Mouse (Mus musculus): ENCODE data around the gene Slc45a1. TPM values are rescaled to one million over a fixed set of nuclear protein-coding genes. Genes with fewer than 3 reads are reported as not detected.

Gene Slc45a1
- 0.16 and 0.17 TPM in 2 replicates for polyA plus RNA-seq (2011; ENCODE audit: insufficient read length, low read depth, missing spikeins)

DNA sequence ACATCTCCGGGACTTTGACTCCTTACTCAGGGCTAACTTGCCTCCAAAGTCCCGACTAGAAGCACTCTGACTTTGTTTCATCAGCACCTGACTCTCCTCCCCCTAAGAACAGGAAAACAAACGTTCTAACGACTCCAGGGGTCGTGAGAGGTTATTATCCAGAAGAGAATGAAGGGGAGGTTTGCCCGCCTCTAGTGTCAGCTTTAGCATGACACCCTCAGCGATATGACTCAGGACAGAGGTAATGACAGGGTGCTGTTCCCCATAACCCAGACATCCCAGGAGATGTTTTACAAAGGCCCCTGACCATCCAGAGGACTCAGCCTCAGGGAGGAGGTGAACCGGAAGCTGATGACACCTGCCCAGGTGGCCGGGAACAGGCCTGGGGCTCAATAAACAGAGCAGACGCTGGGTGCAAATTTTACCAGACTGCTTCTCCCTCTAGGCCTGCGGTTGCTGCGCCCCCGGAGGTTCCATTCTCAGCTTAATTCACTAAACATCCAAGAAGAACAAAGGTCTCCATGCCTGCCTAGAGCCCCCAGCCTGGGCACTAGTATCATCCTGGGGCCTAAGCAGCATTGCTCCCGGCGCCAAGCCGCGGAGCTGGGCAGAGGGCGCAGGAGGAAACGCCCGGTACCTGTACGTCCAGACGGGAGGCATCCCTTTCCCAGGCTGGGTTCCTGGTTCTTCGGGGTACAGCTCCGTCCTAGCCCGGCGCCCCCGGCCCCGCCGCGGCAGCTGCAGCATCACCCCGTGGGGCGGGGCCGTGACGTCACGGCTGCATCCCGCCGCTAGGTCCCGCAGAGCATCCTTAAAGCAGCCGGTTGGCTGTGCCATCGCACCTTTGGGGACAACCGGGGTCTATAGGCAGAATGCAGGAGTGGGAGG is at the start of gene Slc45a1:
TSS of gene Slc45a1 (minus strand) at position 785 of the 888 bp plus-strand sequence.
- H3K27ac ChIP-seq (ENCODE audit: insufficient read depth, low read length): no peak within 1 kb of the TSS
- H3K4me3 ChIP-seq (ENCODE audit: insufficient read depth, low read length): peak within 1 kb of the TSS; percentile 10; the same call in 1 of the 2 replicates
- no peak for TF ChIP-seq POLR2A (IDR thresholded peaks at IDR 0.05; ENCODE audit: low read depth, low read length)
- no peak for TF ChIP-seq CTCF (IDR thresholded peaks at IDR 0.05; ENCODE audit: borderline replicate concordance, insufficient read depth, low read length)
- H3K4me1 ChIP-seq (ENCODE audit: control insufficient read depth, insufficient read depth, low read length): no peaks in the 10 kb centered on the region

DNA sequence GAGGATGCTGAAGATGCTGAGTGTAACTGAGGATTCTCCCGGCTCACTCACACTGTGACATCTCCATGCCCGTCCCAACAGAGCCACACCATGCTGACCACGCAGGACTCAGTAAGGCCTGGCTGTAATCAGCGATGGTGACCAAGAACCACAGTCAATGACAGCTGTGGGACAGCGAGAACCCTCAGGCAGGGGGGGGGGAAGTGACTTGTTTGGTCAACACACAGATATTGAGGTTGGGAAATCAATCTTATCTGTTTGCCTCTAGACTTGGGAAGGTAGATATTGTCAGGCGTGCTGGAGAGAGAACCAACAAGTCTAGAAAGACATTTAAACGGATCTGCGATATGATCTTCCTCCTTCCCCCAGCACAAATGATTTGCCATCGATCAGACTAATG is 48.9 kb upstream of the Slc45a1 start:
- no peak overlapping the region for H3K4me3 ChIP-seq (ENCODE audit: insufficient read depth, low read length)
- TF ChIP-seq POLR2A (IDR thresholded peaks at IDR 0.05; ENCODE audit: low read depth, low read length) (no peak), CTCF (IDR thresholded peaks at IDR 0.05; ENCODE audit: borderline replicate concordance, insufficient read depth, low read length) (no peak)
- H3K27ac ChIP-seq (ENCODE audit: insufficient read depth, low read length): no peak overlapping the region
- H3K4me1 ChIP-seq (ENCODE audit: control insufficient read depth, insufficient read depth, low read length): no peaks in the 10 kb centered on the region

DNA sequence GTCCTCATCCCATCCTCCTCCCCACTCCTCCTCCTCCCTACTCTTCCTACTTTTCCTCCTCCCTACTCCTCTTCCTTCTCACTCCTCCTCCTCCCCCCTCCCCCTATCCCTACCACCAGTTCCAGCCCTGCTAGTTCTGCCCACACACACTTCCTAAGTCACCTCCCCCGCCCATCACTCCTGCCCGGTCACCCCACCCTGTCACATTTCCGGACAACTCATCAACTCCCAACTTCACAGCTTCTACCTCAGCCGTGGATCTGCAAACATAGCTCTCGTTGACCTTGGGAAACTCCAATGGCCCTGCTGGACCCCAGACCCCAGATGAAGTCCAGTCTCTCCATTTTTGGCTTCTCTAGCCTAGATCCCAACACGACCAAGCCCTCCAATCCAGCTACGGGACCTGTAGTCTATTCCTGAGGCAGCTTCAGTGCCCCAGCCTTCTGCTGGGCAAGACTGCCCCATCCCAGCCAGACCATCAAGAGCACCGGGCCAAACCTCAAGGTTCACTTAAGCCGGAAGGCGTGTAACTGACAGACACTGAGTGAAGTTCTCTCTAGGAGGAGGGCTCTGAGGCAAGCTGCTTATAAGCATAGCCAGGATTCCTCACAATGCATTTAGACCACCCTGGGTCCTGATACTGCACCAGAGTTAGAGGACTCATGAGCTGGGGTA is 42.6 kb upstream of the Slc45a1 start:
- H3K27ac ChIP-seq (ENCODE audit: insufficient read depth, low read length): no peak overlapping the region
- no peaks in the 10 kb centered on the region for H3K4me1 ChIP-seq (ENCODE audit: control insufficient read depth, insufficient read depth, low read length)
- no peak overlapping the region for H3K4me3 ChIP-seq (ENCODE audit: insufficient read depth, low read length)
- no peak for TF ChIP-seq CTCF (IDR thresholded peaks at IDR 0.05; ENCODE audit: borderline replicate concordance, insufficient read depth, low read length)
- TF ChIP-seq POLR2A (IDR thresholded peaks at IDR 0.05; ENCODE audit: low read depth, low read length): no peak

DNA sequence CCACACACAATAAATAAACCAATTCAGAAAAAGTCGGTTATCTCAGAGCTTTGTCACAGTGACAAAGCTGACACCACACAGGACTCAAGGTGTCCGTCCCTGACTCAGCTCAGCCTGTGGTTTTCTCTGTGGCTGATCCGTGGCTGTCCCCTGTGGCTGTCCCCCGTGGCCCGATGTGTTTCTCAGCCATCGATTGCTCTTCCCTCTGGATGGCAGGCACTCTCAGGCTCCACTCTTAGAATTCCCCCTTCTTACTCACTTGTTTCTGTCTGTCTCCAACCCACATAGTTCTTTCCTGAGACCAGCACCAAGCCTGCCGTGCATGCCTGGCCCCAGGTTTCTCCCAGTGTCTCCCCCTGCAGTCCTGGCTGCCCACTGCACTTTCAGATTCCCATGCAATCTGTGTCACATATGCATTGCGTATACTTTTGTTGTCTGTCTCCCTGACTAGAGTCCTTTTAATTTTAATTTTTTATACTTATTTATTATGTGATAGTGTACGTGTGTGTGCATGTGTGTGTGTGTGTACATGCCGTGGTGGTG is 41.0 kb upstream of the Slc45a1 start:
- no peaks in the 10 kb centered on the region for H3K4me1 ChIP-seq (ENCODE audit: control insufficient read depth, insufficient read depth, low read length)

DNA sequence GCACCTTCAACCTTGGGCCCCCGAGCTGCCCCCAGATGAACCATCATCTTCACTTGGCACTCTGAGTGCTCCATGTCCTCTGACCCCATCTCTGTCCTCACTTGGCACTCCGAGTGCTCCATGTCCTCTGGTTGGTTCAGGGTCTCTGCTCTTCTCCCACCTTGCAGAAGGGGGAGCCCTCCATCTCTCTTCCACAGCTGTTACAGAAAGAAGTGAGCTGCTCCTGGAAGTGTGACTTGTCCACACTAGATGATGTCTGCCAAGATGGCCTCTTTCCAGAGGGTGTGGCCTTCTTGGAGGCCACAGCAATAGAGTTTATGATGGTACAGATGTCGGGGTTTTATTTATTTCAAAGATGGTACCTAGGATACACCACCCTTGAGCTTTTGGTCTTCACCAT is 38.8 kb upstream of the Slc45a1 start:
- Histone ChIP-seq H3K4me1 (ENCODE audit: control insufficient read depth, insufficient read depth, low read length) (no peaks in the 10 kb centered on the region), H3K4me3 (ENCODE audit: insufficient read depth, low read length) (no peak overlapping the region), H3K27ac (ENCODE audit: insufficient read depth, low read length) (no peak overlapping the region)
- TF ChIP-seq POLR2A (IDR thresholded peaks at IDR 0.05; ENCODE audit: low read depth, low read length) (no peak), CTCF (IDR thresholded peaks at IDR 0.05; ENCODE audit: borderline replicate concordance, insufficient read depth, low read length) (no peak)

More for the DNA sequence above, 41.0 kb upstream of the Slc45a1 start:
- no peak overlapping the region for H3K4me3 ChIP-seq (ENCODE audit: insufficient read depth, low read length)
- TF ChIP-seq POLR2A (IDR thresholded peaks at IDR 0.05; ENCODE audit: low read depth, low read length): no peak
- peak; percentile 19; the same call in 1 of the 2 replicates for TF ChIP-seq CTCF (IDR thresholded peaks at IDR 0.05; ENCODE audit: borderline replicate concordance, insufficient read depth, low read length)
- no peak overlapping the region for H3K27ac ChIP-seq (ENCODE audit: insufficient read depth, low read length)

DNA sequence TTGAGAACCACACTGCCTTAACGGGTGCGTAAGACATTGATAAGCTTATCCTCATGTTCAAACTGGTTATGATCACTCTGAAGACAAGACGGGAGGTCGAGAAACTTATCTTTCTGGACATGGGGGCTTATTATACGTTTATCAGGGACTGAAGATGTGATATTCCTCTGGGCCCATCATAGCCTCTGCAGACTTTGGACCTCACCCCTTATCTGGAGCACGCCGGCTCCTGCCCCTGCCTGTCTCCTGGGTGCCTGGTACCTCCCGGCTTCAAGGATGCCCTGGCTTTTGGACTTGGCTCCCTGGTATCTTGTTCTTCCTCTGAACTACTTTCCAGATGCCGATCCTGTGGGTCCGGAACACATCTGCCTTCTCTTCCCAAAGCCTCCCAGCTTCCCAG is 37.6 kb upstream of the Slc45a1 start:
- TF ChIP-seq POLR2A (IDR thresholded peaks at IDR 0.05; ENCODE audit: low read depth, low read length): no peak
- no peak for TF ChIP-seq CTCF (IDR thresholded peaks at IDR 0.05; ENCODE audit: borderline replicate concordance, insufficient read depth, low read length)
- no peak overlapping the region for H3K27ac ChIP-seq (ENCODE audit: insufficient read depth, low read length)
- H3K4me1 ChIP-seq (ENCODE audit: control insufficient read depth, insufficient read depth, low read length): no peaks in the 10 kb centered on the region
- H3K4me3 ChIP-seq (ENCODE audit: insufficient read depth, low read length): no peak overlapping the region

DNA sequence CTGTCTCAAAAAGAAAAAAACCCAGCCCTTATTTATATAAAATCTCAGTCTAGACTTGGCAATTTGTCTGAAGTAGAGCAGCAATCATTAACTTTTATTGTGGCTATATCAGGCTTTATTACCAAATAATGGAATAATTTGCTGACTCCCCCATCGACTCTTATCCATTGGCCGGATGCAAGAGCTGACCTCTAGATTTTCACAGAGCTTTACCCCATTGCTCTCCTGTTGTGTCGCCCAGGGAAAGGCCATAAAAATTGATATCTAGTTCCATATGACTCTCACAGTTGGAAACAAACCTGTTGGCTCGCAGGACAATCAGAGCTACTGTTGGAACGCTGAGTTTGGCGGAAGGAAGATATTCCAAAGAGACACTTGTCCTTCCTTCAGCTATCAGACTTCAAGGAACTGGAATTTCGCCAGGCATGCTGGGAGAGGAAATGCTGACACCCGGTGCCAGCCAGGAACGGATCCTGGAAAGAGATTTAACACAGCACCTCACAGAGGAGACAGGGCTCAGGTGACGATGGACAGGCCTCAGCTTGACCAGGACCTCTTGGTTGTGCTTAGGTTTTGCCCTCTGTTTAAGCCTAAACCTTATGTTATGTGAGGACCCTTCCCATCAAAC is 35.3 kb upstream of the Slc45a1 start:
- TF ChIP-seq CTCF (IDR thresholded peaks at IDR 0.05; ENCODE audit: borderline replicate concordance, insufficient read depth, low read length): no peak
- TF ChIP-seq POLR2A (IDR thresholded peaks at IDR 0.05; ENCODE audit: low read depth, low read length): no peak
- Histone ChIP-seq H3K4me3 (ENCODE audit: insufficient read depth, low read length) (no peak overlapping the region), H3K4me1 (ENCODE audit: control insufficient read depth, insufficient read depth, low read length) (no peaks in the 10 kb centered on the region), H3K27ac (ENCODE audit: insufficient read depth, low read length) (no peak overlapping the region)

DNA sequence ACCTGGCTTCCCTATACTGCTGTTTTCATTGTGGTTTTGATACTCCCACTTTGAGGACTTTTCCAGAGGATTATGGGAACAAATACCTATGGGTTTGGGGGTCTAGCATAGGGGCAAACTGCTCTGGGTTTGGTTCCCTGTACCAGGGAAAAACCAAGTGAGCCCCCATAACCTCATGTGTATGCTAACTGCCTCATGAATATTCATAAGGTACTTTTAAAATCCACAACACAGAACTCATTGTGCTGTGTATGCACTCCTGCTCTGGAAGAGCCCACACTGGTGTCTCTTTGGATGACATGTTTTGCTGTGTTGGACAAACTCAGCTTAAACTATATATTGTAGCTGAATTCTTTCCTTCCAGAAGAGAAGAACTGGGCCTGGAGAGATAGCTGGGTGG is 34.6 kb upstream of the Slc45a1 start:
- Histone ChIP-seq H3K27ac (ENCODE audit: insufficient read depth, low read length) (no peak overlapping the region), H3K4me1 (ENCODE audit: control insufficient read depth, insufficient read depth, low read length) (no peaks in the 10 kb centered on the region), H3K4me3 (ENCODE audit: insufficient read depth, low read length) (no peak overlapping the region)
- TF ChIP-seq POLR2A (IDR thresholded peaks at IDR 0.05; ENCODE audit: low read depth, low read length): no peak
- no peak for TF ChIP-seq CTCF (IDR thresholded peaks at IDR 0.05; ENCODE audit: borderline replicate concordance, insufficient read depth, low read length)

DNA sequence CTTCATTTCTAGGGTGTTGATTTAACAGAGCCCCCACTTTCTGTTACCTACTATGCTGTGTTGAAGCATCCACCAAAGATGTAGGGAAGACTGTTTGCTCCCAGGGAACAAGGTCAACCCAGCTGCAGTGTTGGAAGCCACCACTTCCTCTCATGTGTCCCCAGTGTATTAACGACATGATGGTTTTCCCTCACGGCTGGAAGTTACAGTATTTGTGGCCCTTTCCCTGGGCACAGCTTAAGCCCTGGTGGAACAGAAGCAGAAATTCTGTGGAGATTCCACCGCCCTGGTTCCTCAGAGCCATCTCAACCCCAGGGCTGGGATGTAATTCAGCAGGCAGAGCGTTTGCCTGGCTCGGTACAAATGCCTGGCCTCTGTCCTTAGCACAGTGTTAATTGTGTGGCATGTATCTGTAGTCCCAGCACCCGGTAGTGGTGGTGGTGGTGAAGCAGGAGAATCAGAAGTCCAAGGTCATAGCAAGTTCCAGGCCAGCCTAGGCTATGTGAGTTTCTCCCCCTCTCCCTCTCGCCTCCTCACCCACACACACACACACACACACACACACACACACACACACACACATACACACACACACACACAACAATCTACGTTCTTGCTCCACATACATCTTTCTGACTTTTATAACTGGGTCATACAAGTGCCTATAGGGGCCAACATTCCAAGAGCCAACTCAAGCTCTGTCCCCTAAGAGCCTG is 34.0 kb upstream of the Slc45a1 start:
- Histone ChIP-seq H3K4me1 (ENCODE audit: control insufficient read depth, insufficient read depth, low read length) (no peaks in the 10 kb centered on the region), H3K4me3 (ENCODE audit: insufficient read depth, low read length) (no peak overlapping the region), H3K27ac (ENCODE audit: insufficient read depth, low read length) (no peak overlapping the region)
- TF ChIP-seq POLR2A (IDR thresholded peaks at IDR 0.05; ENCODE audit: low read depth, low read length) (no peak), CTCF (IDR thresholded peaks at IDR 0.05; ENCODE audit: borderline replicate concordance, insufficient read depth, low read length) (no peak)
